Mouse (Mus musculus) thymus, postnatal 36 days (tissue): Measurements from ENCODE around the gene Ccdc171.
"Not testable (repeated sequence)": the region's sequence is repeated elsewhere in the genome, so short reads cannot be mapped to it uniquely, and the experiment has no call there.

ENCODE experiments used
- DNase-seq, 2 experiments: peaks; one replicate each; pipeline ENCODE4 v3.0.0; 2022; ENCODE audit warnings: mixed read lengths in 2 of 2

Ccdc171 gene

GRCm38 (mm10) chr4:83524843-83525689 lies at the start of gene Ccdc171:
Gene Ccdc171 (plus strand): TSS chr4:83525545.
- peak; percentile 95 to 97 for DNase-seq

- no peak for DNase-seq
Observed at GRCm38 (mm10) chr4:83485250-83485649, 40.1 kb upstream of the Ccdc171 start.

DNA sequence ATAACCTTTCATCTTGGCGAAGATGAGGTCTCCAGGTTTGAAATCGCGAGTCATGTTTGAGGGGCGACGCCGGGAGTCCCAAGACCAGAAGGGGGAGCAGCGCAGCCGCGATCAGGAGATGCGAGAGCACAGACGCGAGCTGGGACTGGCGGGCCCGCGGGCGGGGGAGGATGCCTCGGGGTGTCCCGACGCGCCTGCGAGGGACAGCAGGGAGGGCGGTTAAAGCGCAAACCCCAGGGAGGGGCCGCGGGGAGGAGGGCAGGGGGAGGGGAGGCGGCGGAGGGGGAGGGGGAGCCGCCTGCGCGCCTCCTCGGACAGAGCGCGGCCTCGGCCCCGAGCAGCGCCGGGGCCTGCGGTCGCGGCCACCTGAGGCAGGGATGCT lies 39.6 kb upstream of the Ccdc171 start:
- DNase-seq, result peak; percentile 89 to 93

GRCm38 (mm10) chr4:83486117-83486901 lies 39.0 kb upstream of the Ccdc171 start, which contains the start of gene Psip1:
Gene Psip1 (minus strand): TSS chr4:83486459.
- DNase-seq, result peak; percentile 93

DNA sequence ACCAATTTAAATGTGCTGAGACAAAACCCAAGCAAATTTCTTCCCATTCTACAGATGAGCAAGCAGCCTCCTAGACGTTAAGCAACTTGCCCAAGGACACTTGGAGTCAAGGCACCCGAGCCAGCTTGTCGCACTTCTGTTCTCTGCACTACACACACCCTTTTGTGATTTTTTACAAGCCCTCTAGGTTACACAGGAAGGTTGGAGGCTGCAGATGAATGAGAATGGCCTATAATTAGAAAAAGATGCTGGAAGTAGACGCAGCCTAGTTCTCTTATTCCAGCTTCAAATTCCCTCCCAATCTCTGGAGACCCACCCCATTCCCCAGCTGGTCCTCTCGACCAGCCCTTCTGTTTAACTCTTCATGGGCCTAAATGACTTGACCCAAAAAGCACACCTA lies 36.2 kb upstream of the Ccdc171 start:
- no peak for DNase-seq

GRCm38 (mm10) chr4:83493112-83493511 lies 32.2 kb upstream of the Ccdc171 start:
- DNase-seq, result no peak

DNA sequence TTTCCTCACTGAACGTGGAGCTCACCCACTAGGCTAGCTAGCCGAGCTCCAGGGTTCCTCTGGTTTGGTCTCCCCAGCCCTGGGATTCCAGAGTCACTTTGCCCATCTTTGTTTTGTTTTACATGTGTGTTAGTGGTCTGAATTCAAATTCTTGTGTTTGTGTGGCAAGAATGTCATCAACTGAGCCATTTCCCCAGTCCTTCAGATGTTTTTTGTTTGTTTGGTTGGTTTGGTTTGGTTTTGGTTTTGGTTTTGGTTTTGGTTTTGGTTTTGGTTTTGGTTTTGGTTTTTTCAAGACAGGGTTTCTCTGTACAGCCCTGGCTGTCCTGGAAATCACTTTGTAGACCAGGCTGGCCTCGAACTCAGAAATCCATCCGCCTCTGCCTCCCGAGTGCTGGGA lies 28.3 kb upstream of the Ccdc171 start:
- DNase-seq, result not testable (repeated sequence)

DNA sequence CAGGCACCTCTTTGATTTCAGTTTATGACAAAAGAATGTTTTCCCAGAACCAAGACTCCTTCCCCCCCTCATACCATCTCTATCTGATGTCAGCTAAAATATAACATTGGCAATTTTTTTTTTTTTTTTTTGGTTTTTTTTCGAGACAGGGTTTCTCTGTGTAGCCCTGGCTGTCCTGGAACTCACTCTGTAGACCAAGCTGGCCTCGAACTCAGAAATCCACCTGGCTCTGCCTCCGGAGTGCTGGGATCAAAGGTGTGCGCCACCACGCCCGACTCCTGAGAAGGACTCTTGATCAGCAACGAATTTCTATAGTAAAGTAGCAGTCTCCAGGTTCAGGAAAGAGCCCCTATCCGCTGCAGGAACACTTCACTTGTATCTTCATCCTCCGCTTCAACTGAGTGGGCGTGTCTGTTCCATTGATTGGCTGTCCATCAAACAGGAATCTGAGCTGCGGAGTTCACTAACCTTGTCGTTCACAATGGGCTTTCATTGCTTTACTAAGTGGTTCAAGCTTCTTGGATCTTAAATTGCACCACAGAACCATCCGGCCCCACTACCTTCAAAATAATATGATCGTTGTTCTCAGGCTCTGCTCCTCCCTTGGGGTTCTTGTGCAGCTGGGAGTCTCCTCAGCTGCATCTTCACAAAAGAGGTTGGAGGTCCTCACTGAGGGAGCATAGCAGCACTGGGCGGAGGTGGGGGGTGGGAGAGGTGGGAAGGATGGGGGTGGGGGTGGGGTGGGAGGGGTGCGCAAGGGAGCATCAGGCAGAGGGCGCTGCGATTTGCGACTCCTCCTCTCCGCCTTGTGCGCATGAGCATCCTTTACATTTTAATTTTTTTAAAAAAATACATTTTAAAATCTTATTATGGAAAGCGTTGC lies 24.9 kb upstream of the Ccdc171 start:
- DNase-seq, result no peak

DNA sequence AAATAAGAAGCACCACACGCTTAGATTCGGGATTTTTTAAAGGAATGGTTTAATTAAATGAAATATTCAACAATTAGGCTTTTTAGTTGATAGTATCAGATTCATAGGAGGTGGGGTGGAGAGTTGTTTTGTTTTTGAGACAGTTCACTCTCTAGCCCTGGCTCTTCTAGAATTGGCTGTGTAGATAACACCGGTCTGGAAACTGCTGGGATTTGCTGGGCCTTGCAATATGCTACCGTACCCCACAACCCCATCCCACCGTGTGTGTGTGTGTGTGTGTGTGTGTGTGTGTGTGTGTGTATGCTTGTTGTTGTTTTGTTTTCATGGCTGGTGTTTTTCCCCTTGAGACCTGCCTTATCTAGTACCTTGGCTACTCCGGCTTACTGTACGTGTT lies 24.3 kb upstream of the Ccdc171 start:
- DNase-seq, result no peak

GRCm38 (mm10) chr4:83509600-83509999 lies 15.7 kb upstream of the Ccdc171 start:
- no peak for DNase-seq

- DNase-seq, result no peak
Observed at GRCm38 (mm10) chr4:83511083-83511482, 14.3 kb upstream of the Ccdc171 start.

- DNase-seq, result no peak
Observed at GRCm38 (mm10) chr4:83512217-83512616, 13.1 kb upstream of the Ccdc171 start.

GRCm38 (mm10) chr4:83512644-83513043 lies 12.7 kb upstream of the Ccdc171 start:
- no peak for DNase-seq

GRCm38 (mm10) chr4:83514183-83514582 lies 11.2 kb upstream of the Ccdc171 start:
- no peak for DNase-seq

GRCm38 (mm10) chr4:83514976-83515669 lies 10.2 kb upstream of the Ccdc171 start:
- DNase-seq, result peak in 1 of 2 experiments; percentile 10

GRCm38 (mm10) chr4:83516144-83516543 lies 9.2 kb upstream of the Ccdc171 start:
- not testable (repeated sequence) for DNase-seq

GRCm38 (mm10) chr4:83519148-83519547 lies 6.2 kb upstream of the Ccdc171 start:
- no peak for DNase-seq

DNA sequence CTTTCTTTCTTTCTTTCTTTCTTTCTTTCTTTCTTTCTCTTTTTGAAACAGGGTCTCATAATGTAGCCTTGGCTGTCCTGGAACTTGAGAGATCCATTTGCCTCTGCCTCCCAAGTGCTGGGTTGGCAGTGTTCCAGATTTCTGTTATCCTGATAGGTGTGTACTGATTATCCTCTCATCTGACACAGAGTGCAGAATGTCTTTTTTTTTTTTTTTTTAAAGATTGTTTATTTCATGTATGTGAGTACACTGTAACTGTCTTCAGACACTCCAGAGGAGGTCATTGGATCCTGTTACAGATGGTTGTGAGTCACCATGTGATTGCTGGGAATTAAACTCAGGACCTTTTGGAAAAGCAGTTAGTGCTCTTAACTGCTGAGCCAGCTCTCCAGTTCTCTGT lies 5.5 kb upstream of the Ccdc171 start:
- no peak for DNase-seq

DNA sequence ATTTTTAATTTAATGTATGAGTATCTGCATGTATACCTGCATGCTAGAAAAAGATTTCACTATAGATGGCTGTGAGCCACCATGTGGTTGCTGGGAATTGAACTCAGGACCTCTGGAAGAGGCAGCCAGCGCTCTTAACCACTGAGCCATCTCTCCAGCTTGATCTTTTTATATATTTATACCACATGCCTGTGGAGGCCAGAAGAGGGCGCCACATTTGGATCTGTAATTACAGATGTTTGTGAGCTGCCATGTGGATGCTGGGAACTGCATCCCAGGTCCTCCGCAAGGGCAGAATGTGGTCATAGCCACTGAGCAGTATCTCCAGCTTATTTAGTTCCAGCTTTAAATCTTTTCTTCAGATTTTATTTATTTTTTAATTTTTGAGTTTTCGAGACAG lies 5.0 kb upstream of the Ccdc171 start:
- no peak for DNase-seq

DNA sequence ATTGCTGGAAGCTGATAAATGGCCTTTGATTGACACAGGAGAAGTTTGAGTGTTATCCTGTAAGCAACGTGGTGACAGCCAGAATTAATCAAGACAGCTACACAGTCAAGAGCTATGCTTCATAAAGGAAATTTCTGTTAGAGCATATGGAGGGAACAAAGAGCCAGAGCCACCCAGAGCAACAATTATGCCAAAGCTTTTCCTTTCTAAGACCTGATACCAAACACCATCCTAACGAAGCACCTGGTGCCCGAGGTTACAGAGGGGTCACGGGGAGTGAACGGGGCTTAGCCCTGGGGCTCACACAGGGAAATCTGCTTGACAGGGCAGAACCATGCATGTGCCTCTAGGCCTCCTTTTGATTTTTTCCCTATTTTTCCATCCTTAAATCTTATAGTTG lies 3.3 kb upstream of the Ccdc171 start:
- no peak for DNase-seq

DNA sequence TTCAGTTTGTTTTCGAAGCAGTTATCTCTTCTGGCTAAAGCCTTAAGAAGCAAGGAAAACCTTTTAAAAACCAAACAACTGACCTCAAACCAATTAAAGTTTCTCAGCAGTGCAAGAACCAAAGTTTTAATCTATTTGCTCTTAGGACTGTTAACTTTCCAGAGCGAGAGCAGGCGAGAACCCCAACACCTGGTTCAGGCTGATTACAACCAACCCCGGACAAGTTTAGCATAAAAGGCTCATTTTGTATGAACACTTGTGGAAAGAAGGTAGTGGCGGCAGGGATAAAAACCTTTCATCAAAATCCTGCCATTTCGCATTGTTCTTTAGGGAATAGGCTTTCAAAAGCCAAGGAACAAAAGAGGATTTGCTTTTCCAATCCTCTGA lies 896 bp upstream of the Ccdc171 start:
- no peak for DNase-seq

DNA sequence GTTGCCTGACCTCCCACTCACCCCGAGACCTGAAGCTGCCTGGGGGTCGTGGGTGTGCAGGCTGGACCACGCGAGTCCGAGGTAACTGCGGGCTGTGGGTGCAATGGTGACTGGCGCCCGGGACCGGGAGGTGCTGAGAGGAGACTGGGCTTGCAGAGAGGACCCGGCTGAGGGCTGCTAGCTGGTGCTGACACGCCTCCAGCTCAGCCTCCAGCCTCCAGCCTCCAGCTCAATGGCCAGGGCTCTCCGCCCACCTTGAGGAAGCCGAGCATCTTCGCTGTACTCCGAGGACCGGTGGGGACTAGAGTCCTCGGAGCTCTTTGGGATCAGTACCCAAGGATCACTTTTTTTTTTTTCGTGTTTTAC lies 328 bp downstream of the Ccdc171 start:
- no peak for DNase-seq
